Mouse (Mus musculus) bone marrow macrophage, adult 2 months (primary cell): ENCODE results near the gene Scn4a.

ENCODE experiments used
- CTCF ChIP-seq: IDR thresholded peaks from 2 replicates; pipeline ENCODE4 v1.5.1; 2012; ENCODE audit warnings: low read depth, mild to moderate bottlenecking, low read length, moderate library complexity
- POLR2A ChIP-seq: IDR thresholded peaks from 2 replicates; pipeline ENCODE4 v1.6.1; 2012; ENCODE audit warnings: mild to moderate bottlenecking, low read depth, low read length, borderline replicate concordance

DNA sequence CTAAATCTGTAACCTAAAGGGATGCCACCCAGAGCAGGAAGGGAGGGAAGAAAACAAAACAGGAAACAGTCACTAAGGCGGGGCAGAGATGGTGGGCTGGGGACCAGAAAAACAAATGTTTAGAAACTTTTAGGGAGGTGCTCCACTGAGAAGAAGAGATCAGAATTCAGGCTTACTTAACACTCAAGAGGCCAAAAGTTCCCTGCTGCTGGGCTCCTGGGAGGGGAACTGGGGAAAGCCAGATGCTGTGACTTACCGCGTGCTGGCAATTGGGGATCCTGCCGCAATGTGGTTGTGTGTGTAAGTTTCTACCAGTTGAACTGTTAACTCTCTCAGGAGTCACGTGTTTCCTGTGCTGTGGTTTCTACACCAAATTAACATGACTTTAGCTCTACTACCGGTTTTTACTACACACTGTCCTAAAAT, 34.7 kb upstream of the Scn4a start, which contains the start of gene Icam2:
- TF ChIP-seq POLR2A, result no peak
- no peak for TF ChIP-seq CTCF
